Mouse (Mus musculus): Measurements from ENCODE around the gene Upp2. TPM values are rescaled to one million over a fixed set of nuclear protein-coding genes. Genes with fewer than 3 reads are reported as not detected.

Upp2 gene
- polyA plus RNA-seq, 1 experiment from 2014 or later, result 5.8 TPM

DNA sequence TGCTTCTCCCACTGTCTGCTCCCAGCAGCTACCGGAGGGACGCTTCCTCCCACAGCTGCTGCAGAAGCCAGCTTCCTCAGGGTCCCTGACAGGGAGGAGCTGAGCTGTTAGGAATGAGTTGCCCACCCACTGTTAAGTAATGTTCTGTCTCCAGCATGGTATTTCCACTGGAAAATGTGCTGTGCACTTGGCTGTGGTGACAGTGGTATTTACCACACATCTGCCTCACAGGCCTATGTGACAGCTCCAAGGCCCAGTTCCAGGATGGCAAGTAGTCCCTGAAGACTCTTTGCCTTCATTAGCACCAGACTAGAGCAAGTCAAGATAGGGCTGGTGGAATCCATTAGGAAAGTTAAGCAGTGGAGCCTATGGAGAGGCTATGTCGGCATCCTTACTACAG lies 102.0 kb downstream of the Upp2 start:
- Histone ChIP-seq H3K4me1 (no peaks in the 10 kb centered on the region), H3K27me3 (ENCODE audit: insufficient read depth, poor library complexity, severe bottlenecking) (no peaks in the 10 kb centered on the region), H3K9me3 (no peaks in the 10 kb centered on the region), H3K36me3 (no peaks in the 10 kb centered on the region), H3K27ac (no peak overlapping the region), H3K4me3 (no peak overlapping the region)
- WGBS, result 84% methylated on average over 3 of the region's 3 CpGs
- DNase-seq (ENCODE audit: low spot score), result no peak

- DNase-seq (ENCODE audit: low spot score), result peak; percentile 6
- WGBS, result 92% methylated on average over 2 of the region's 2 CpGs
- Histone ChIP-seq H3K9me3 (no peaks in the 10 kb centered on the region), H3K4me1 (no peaks in the 10 kb centered on the region), H3K36me3 (no peaks in the 10 kb centered on the region), H3K27me3 (ENCODE audit: insufficient read depth, poor library complexity, severe bottlenecking) (no peaks in the 10 kb centered on the region), H3K4me3 (no peak overlapping the region), H3K27ac (no peak overlapping the region)
Observed at GRCm38 (mm10) chr2:58672520-58672919, 105.4 kb downstream of the Upp2 start.

DNA sequence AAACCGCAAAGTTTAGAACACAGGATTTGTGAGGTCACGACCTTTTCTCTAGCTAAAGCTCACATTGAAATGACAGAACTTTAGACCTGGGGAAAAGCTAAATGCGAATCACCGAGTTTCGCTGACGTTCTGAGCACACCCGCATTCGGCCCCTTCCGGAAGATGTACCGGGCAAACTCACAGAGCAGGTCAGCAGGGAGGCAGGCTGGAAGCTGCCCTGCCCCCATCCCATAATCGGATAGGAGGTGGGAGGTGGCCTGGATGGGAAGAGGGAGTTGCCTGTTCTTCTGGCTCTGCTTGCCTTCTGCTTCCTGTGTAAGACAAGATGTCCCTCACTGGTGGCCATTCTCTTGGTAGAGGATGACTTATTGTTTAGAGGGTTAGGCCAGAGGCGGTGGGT lies 112.9 kb downstream of the Upp2 start:
- Histone ChIP-seq H3K36me3 (no peaks in the 10 kb centered on the region), H3K4me3 (no peak overlapping the region), H3K9me3 (no peaks in the 10 kb centered on the region), H3K27ac (no peak overlapping the region), H3K4me1 (no peaks in the 10 kb centered on the region), H3K27me3 (ENCODE audit: insufficient read depth, poor library complexity, severe bottlenecking) (no peaks in the 10 kb centered on the region)
- DNase-seq (ENCODE audit: low spot score), result no peak
- WGBS, result 81% methylated on average over 12 of the region's 12 CpGs

DNA sequence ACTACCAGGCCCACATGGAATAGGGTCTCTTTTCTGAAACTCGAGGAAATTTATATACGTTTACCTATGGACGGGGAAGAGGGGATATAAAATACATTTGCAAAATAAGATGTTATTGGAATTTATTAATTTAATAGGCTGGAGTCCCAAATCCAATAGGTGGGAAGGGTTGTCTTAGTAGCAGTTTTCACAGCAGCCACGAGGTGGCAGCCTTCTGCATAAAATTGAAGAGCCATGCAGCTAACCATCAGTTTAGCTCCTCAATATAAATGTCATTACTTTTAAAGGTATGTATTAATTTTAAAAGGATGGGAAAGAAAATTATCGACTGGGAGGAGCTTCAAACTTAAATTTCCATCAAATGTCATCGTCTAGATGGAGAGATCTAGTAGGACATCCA lies 113.7 kb downstream of the Upp2 start:
- no peak overlapping the region for H3K27ac ChIP-seq
- H3K4me3 ChIP-seq, result no peak overlapping the region
- no peaks in the 10 kb centered on the region for H3K4me1 ChIP-seq
- no peaks in the 10 kb centered on the region for H3K9me3 ChIP-seq
- no peaks in the 10 kb centered on the region for H3K27me3 ChIP-seq (ENCODE audit: insufficient read depth, poor library complexity, severe bottlenecking)
- no peaks in the 10 kb centered on the region for H3K36me3 ChIP-seq
- peak; percentile 71 for DNase-seq (ENCODE audit: low spot score)
- 29% methylated on average over 6 of the region's 6 CpGs for WGBS

- Histone ChIP-seq H3K9me3 (no peaks in the 10 kb centered on the region), H3K4me1 (no peaks in the 10 kb centered on the region), H3K27me3 (ENCODE audit: insufficient read depth, poor library complexity, severe bottlenecking) (no peaks in the 10 kb centered on the region), H3K36me3 (no peaks in the 10 kb centered on the region), H3K4me3 (no peak overlapping the region), H3K27ac (no peak overlapping the region)
- 62% methylated on average over 3 of the region's 3 CpGs for WGBS
- peak; percentile 65 for DNase-seq (ENCODE audit: low spot score)
Observed at GRCm38 (mm10) chr2:58681394-58681793, 114.3 kb downstream of the Upp2 start.

DNA sequence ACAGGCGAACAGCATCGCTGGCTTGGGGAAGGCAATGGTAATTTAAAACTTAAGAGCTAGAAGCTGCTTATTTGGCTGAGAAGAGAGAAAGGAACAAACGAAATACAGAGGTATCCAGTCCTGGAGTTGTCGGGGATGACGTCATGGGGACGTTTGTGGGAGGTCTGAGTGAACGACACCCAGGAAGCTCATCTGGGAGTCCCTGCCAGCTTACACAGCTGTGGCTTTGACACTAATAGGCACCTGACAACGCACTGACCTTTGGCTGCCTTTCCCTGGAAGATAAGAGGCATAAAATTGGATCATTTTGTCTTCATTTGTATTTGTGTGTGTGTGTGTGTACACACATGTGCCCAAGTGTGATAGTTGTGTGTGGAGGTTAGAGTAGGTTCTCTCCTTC lies 130.4 kb downstream of the Upp2 start:
- Histone ChIP-seq H3K27me3 (ENCODE audit: insufficient read depth, poor library complexity, severe bottlenecking) (no peaks in the 10 kb centered on the region), H3K4me1 (peaks cover 22% of the 10 kb centered on the region), H3K27ac (no peak overlapping the region), H3K9me3 (no peaks in the 10 kb centered on the region), H3K36me3 (no peaks in the 10 kb centered on the region), H3K4me3 (no peak overlapping the region)
- DNase-seq (ENCODE audit: low spot score), result no peak
- 82% methylated on average over 8 of the region's 8 CpGs for WGBS

GRCm38 (mm10) chr2:58699931-58700330 lies 132.8 kb downstream of the Upp2 start:
- Histone ChIP-seq H3K4me3 (no peak overlapping the region), H3K9me3 (no peaks in the 10 kb centered on the region), H3K4me1 (peaks cover 28% of the 10 kb centered on the region), H3K36me3 (no peaks in the 10 kb centered on the region), H3K27me3 (ENCODE audit: insufficient read depth, poor library complexity, severe bottlenecking) (no peaks in the 10 kb centered on the region), H3K27ac (no peak overlapping the region)
- 27% methylated on average over 5 of the region's 5 CpGs for WGBS
- DNase-seq (ENCODE audit: low spot score), result peak; percentile 86

GRCm38 (mm10) chr2:58700354-58700753 lies 133.3 kb downstream of the Upp2 start:
- Histone ChIP-seq H3K4me1 (peaks cover 28% of the 10 kb centered on the region), H3K27me3 (ENCODE audit: insufficient read depth, poor library complexity, severe bottlenecking) (no peaks in the 10 kb centered on the region), H3K4me3 (no peak overlapping the region), H3K36me3 (no peaks in the 10 kb centered on the region), H3K27ac (no peak overlapping the region; the same call in 1 of the 2 replicates), H3K9me3 (no peaks in the 10 kb centered on the region)
- WGBS, result 68% methylated on average over 7 of the region's 7 CpGs
- DNase-seq (ENCODE audit: low spot score), result no peak

- Histone ChIP-seq H3K27ac (no peak overlapping the region), H3K9me3 (no peaks in the 10 kb centered on the region), H3K4me1 (peaks cover 35% of the 10 kb centered on the region), H3K36me3 (no peaks in the 10 kb centered on the region), H3K27me3 (ENCODE audit: insufficient read depth, poor library complexity, severe bottlenecking) (no peaks in the 10 kb centered on the region), H3K4me3 (no peak overlapping the region)
- WGBS, result 88% methylated on average over 4 of the region's 4 CpGs
- no peak for DNase-seq (ENCODE audit: low spot score)
Observed at GRCm38 (mm10) chr2:58701627-58702026, 134.5 kb downstream of the Upp2 start.

GRCm38 (mm10) chr2:58703226-58703625 lies 136.1 kb downstream of the Upp2 start:
- no peaks in the 10 kb centered on the region for H3K36me3 ChIP-seq
- H3K4me3 ChIP-seq, result no peak overlapping the region
- no peaks in the 10 kb centered on the region for H3K27me3 ChIP-seq (ENCODE audit: insufficient read depth, poor library complexity, severe bottlenecking)
- no peaks in the 10 kb centered on the region for H3K9me3 ChIP-seq
- H3K4me1 ChIP-seq, result peaks cover 49% of the 10 kb centered on the region
- no peak overlapping the region for H3K27ac ChIP-seq
- WGBS, result 81% methylated on average over 6 of the region's 6 CpGs
- DNase-seq (ENCODE audit: low spot score), result no peak

DNA sequence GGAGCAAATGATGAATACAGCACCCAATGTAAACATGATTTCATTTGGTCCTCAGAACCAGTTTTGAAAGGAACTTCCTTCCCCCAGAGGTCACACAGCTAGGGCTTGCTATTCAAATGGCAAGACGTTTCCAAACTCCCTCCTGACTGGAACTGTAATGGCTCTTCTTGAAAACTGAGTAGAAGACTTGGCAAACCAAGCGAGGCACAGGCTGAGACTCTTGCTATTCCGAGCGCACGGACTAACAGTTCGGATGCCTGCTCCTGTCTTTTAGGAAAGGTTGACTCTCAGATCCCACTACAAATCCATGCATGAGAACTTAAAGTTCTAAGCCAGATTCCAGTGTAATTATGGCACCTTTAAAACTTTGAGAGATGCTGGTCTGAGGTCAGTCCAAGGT lies 136.5 kb downstream of the Upp2 start:
- WGBS, result 80% methylated on average over 6 of the region's 6 CpGs
- Histone ChIP-seq H3K4me3 (no peak overlapping the region), H3K9me3 (no peaks in the 10 kb centered on the region), H3K36me3 (no peaks in the 10 kb centered on the region), H3K27me3 (ENCODE audit: insufficient read depth, poor library complexity, severe bottlenecking) (no peaks in the 10 kb centered on the region), H3K27ac (no peak overlapping the region), H3K4me1 (peaks cover 49% of the 10 kb centered on the region)
- no peak for DNase-seq (ENCODE audit: low spot score)

- DNase-seq (ENCODE audit: low spot score), result no peak
- 78% methylated on average over 3 of the region's 3 CpGs for WGBS
Observed at GRCm38 (mm10) chr2:58704576-58704975, 137.5 kb downstream of the Upp2 start.

DNA sequence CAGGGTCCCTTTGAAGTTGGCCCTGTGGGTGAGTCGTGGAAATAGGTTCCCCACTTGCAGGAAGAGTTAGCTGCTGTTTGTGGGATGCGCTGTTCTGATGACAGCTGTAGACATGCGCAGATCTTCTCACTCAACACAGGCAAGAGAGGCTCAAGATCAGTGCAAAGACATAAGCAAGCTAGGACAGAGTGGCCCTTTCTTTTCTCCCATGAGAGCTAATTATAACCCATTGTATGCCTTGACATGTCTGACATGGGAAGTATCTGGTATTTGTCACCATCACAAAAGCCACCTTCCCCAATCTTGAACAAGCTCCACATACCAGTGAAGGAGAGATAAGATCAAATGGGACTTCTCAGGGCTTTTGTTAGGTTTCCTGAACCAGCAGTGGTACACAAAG lies 140.6 kb downstream of the Upp2 start:
- peaks cover 57% of the 10 kb centered on the region for H3K4me1 ChIP-seq
- DNase-seq (ENCODE audit: low spot score), result peak; percentile 79

More at GRCm38 (mm10) chr2:58704576-58704975, 137.5 kb downstream of the Upp2 start:
- Histone ChIP-seq H3K36me3 (no peaks in the 10 kb centered on the region), H3K27ac (no peak overlapping the region), H3K27me3 (ENCODE audit: insufficient read depth, poor library complexity, severe bottlenecking) (no peaks in the 10 kb centered on the region), H3K9me3 (no peaks in the 10 kb centered on the region), H3K4me3 (no peak overlapping the region), H3K4me1 (peaks cover 56% of the 10 kb centered on the region)

GRCm38 (mm10) chr2:58710234-58710633 lies 143.1 kb downstream of the Upp2 start:
- no peak for DNase-seq (ENCODE audit: low spot score)
- H3K27ac ChIP-seq, result peak overlapping the region; percentile 22; the same call in 1 of the 2 replicates

More for the DNA sequence above, 140.6 kb downstream of the Upp2 start:
- Histone ChIP-seq H3K27me3 (ENCODE audit: insufficient read depth, poor library complexity, severe bottlenecking) (no peaks in the 10 kb centered on the region), H3K36me3 (no peaks in the 10 kb centered on the region), H3K27ac (peak overlapping the region; percentile 72; the same call in 1 of the 2 replicates), H3K4me3 (no peak overlapping the region), H3K9me3 (no peaks in the 10 kb centered on the region)
- 33% methylated on average over 3 of the region's 3 CpGs for WGBS

More at GRCm38 (mm10) chr2:58710234-58710633, 143.1 kb downstream of the Upp2 start:
- Histone ChIP-seq H3K9me3 (no peaks in the 10 kb centered on the region), H3K27me3 (ENCODE audit: insufficient read depth, poor library complexity, severe bottlenecking) (no peaks in the 10 kb centered on the region), H3K4me3 (no peak overlapping the region), H3K36me3 (no peaks in the 10 kb centered on the region), H3K4me1 (peaks cover 55% of the 10 kb centered on the region)
- 66% methylated on average over 5 of the region's 5 CpGs for WGBS

All from heart, embryonic 10.5 days (tissue).